Mouse (Mus musculus) hindbrain, embryonic 16.5 days (tissue): ENCODE measurements around the gene Ndufa4l2. TPM values are rescaled to one million over a fixed set of nuclear protein-coding genes. Genes with fewer than 3 reads are reported as not detected.

ENCODE experiments used
- ATAC-seq: fragments of 200-750 bp; cut with Nextera tagmentation; 2 replicates; pipeline ENCODE4 v1.8.0; 2017; ENCODE audit warnings: moderate TSS enrichment, moderate library complexity
- H3K27ac ChIP-seq: fragments of 300-500 bp; sonication (generic); 2 replicates; pipeline ENCODE4 v1.5.1; 2014; ENCODE audit warnings: low read depth, mild to moderate bottlenecking, control low read depth, low read length, moderate library complexity
- H3K27me3 ChIP-seq: fragments of 300-500 bp; sonication (generic); replicated peaks from 2 replicates; pipeline ENCODE4 v1.6.1; 2014; ENCODE audit warnings: low read length; ENCODE audit not compliant: control insufficient read depth, insufficient read depth
- H3K36me3 ChIP-seq: fragments of 300-500 bp; sonication (generic); 2 replicates; pipeline ENCODE4 v1.6.1; 2014; ENCODE audit warnings: mild to moderate bottlenecking, low read length, moderate library complexity, mixed read lengths; ENCODE audit not compliant: control insufficient read depth, insufficient read depth
- H3K4me1 ChIP-seq: fragments of 300-500 bp; sonication (generic); 2 replicates; pipeline ENCODE4 v1.6.1; 2014; ENCODE audit warnings: low read depth, low read length; ENCODE audit not compliant: control insufficient read depth, insufficient read depth
- H3K4me2 ChIP-seq: fragments of 300-500 bp; sonication (generic); 2 replicates; pipeline ENCODE4 v1.6.1; 2014; ENCODE audit warnings: mild to moderate bottlenecking, low read length, control low read depth, moderate library complexity
- H3K4me3 ChIP-seq: fragments of 300-500 bp; sonication (generic); 2 replicates; pipeline ENCODE4 v1.5.1; 2014; ENCODE audit warnings: mild to moderate bottlenecking, low read length, control low read depth, moderate library complexity
- H3K9ac ChIP-seq: fragments of 300-500 bp; sonication (generic); 2 replicates; pipeline ENCODE4 v1.6.1; 2014; ENCODE audit warnings: low read depth, mild to moderate bottlenecking, control low read depth, low read length, moderate library complexity
- H3K9me3 ChIP-seq: fragments of 300-500 bp; sonication (generic); 2 replicates; pipeline ENCODE4 v1.6.1; 2014; ENCODE audit warnings: mild to moderate bottlenecking, low read length, moderate library complexity; ENCODE audit not compliant: control insufficient read depth
- WGBS: fragments of 180-500 bp; shearing (Covaris S2); extraction: QIAGEN DNeasy Blood & Tissue Kit; methylation state at CpG from one replicate; pipeline ENCODE4 v1.1.7; 2014; 5-methylcytosine and 5-hydroxymethylcytosine counted together
- polyA plus RNA-seq: library from polyadenylated mRNA; unstranded; fragments of >200 nt; fragmentation: Nextera tagmentation; extraction: Ambion mirVana; gene quantifications from 2 replicates; pipeline ENCODE4 v1.2.1, GENCODE M21; 2015

The Ndufa4l2 gene
- polyA plus RNA-seq, 1 experiment from 2014 or later: 23.2 TPM

DNA sequence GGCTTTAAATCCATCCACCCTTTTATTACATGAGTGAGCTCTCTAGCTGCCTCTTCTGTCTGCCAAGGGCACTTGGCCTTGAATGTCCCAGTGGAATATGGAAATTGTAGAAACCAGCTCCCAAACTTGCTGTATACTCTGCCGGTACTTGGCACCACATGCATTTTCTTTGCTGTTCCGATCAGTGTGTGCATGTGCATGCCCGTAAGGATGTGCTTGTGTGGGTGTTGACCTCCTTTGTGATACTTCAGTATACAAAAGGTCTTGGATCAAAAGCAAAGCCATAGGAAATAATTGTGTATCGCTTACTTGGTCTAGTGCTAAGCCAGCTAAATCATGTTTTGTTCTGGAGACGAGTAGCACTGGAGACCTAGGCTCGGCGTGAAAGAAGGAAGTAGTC lies 25.9 kb upstream of the Ndufa4l2 start:
- WGBS: 76% methylated on average over 7 of the region's 7 CpGs
- no peak overlapping the region for H3K4me2 ChIP-seq
- no peak overlapping the region for H3K4me3 ChIP-seq
- no peak overlapping the region for H3K9ac ChIP-seq
- no peaks in the 10 kb centered on the region for H3K27me3 ChIP-seq
- peaks cover 15% of the 10 kb centered on the region for H3K4me1 ChIP-seq
- H3K36me3 ChIP-seq: peaks cover 13% of the 10 kb centered on the region
- no peak overlapping the region for H3K27ac ChIP-seq
- H3K9me3 ChIP-seq: no peaks in the 10 kb centered on the region
- ATAC-seq: no peak

DNA sequence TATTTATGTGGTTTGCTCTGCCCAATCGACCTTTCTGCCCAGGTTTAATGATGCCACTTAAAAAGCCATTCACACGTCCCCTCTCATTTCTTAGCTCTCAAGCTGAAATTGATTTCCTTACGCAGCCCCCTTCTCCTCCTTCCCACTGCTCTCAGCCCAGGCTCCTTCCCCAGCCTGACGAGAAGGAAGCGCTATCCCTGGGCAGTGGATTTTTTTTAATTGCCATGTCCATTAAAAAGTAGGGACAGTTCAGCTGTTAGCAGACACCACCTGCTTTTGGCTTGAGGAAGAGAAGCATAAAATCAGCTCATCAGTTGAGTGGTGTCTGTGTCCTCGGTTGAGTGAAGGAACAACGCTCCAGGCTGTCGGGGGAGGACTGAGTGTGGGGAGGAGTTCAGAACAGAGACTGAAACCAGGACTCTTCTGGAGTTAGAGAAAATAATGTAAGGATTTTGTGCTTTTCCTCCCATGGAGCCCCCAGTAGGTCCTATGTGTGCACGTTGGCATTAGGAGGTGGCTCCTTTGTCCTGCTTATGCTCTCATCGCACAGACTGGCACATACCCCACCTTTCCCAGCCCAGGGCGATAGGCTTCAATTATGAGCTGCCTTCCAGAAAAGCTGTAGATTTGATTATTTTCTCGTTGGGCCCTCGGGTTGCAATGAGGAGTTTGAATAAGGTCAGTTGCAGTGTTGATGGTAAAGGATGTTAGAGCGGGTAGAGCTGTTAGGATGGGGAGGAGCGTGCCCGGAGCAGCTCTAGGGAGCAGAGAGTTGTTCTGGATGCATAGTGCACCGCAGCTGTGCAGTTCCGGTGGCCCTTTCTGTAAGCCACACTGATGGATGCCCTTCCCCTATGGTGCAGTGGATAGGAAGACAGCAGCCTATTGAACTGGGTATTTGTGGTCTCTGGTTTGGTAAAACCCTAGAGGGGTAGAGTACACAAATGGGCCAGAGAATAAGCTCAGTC lies 24.3 kb upstream of the Ndufa4l2 start:
- peak overlapping the region; percentile 4; the same call in 1 of the 2 replicates for H3K9ac ChIP-seq
- ATAC-seq: peak; percentile 72
- peaks cover 21% of the 10 kb centered on the region for H3K36me3 ChIP-seq
- H3K4me3 ChIP-seq: no peak overlapping the region
- H3K27me3 ChIP-seq: no peaks in the 10 kb centered on the region
- no peaks in the 10 kb centered on the region for H3K9me3 ChIP-seq
- peaks cover 15% of the 10 kb centered on the region for H3K4me1 ChIP-seq
- H3K27ac ChIP-seq: peak overlapping the region; percentile 76
- no peak overlapping the region for H3K4me2 ChIP-seq
- 58% methylated on average over 18 of the region's 18 CpGs for WGBS

DNA sequence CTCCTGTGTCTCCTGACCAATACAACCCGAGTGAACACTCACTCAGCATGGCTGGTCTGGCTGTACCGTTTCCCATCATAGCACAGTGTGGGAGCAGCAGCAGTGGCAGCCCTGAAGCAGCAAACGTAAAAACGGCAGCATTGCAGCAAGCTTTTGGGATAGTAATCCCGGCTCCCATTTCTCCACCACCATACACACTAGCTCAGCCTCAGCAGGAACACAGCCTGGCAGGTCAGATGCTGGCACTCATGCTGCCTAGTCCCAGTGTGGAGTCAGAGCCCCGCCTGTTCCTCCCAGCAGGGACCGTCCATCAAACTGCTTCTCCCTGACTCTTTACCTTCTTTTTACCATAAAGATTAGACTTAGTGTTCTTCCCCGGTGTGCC lies 23.6 kb upstream of the Ndufa4l2 start:
- Histone ChIP-seq H3K27ac (peak overlapping the region; percentile 76), H3K27me3 (no peaks in the 10 kb centered on the region), H3K9me3 (no peaks in the 10 kb centered on the region), H3K4me3 (no peak overlapping the region), H3K9ac (peak overlapping the region; percentile 4), H3K36me3 (peaks cover 21% of the 10 kb centered on the region), H3K4me1 (peaks cover 15% of the 10 kb centered on the region), H3K4me2 (no peak overlapping the region)
- WGBS: 43% methylated on average over 8 of the region's 8 CpGs
- peak; percentile 50 for ATAC-seq

DNA sequence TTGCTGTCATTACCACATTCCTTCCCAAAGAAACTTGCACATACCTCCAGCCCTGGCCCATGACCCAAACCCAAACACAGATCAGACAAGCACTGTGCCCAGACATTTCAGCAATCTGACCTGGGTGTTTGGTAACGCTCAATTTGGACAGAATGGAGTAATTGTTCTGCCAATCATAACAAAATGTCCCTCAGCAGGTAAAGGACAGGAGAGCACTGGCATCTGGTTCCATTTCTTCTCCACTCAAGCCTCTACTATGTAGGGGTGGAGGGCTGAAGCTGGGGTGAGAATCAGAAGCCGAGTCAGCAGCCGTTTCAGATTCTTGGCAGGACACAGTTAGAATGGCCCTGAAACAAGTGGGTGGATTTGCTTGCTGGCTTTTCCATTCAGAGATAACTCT lies 22.6 kb upstream of the Ndufa4l2 start:
- no peak for ATAC-seq
- peaks cover 29% of the 10 kb centered on the region for H3K36me3 ChIP-seq

DNA sequence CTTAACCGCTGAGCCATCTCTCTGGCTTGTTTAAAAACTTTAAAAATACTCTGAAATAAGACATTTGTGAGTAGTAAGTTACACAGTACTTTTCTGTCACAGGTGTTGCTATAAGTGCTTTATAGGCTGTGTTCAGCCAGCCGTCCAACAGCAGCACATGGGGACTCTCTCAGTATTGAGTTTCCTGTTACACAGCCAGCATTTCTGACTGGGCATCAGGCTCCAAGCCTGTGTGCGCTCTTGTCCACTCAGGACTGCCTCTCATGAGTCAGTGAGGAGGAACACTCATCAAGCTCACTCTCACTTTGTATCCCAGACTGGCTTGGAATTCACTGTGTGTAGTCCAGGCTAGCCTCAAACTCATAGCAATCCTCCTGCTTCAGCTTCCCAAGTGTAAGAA lies 18.6 kb upstream of the Ndufa4l2 start:
- WGBS: 97% methylated on average over 3 of the region's 3 CpGs
- ATAC-seq: no peak
- no peaks in the 10 kb centered on the region for H3K27me3 ChIP-seq

More for the DNA sequence above, 22.6 kb upstream of the Ndufa4l2 start:
- no peak overlapping the region for H3K4me3 ChIP-seq
- no peak overlapping the region for H3K27ac ChIP-seq
- peaks cover 15% of the 10 kb centered on the region for H3K4me1 ChIP-seq
- H3K9ac ChIP-seq: no peak overlapping the region
- no peaks in the 10 kb centered on the region for H3K9me3 ChIP-seq
- no peak overlapping the region for H3K4me2 ChIP-seq
- WGBS: 75% methylated on average over 3 of the region's 3 CpGs
- H3K27me3 ChIP-seq: no peaks in the 10 kb centered on the region

DNA sequence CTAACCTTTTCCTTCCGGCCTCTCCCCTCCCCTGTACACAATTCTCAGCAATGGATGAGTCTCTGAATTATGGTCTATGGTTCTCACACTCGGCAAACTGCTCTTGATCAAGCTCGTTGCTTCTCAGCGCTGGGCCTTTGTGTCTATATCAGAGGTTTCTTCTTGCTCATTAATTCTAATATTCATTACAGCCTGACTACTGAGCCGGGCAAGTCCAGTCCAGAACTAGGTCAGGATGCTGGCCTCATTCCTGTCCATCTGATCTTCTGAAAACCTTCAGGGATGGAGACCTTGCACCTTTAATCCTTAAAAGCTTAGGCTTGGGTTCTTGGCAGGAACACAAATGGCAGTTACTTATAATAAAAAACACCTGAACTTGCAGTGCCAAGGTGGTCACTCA lies 15.3 kb upstream of the Ndufa4l2 start:
- 81% methylated on average over 5 of the region's 5 CpGs for WGBS

More for the DNA sequence above, 18.6 kb upstream of the Ndufa4l2 start:
- Histone ChIP-seq H3K36me3 (peaks cover 41% of the 10 kb centered on the region), H3K4me1 (peaks cover under 1% of the 10 kb centered on the region), H3K9ac (no peak overlapping the region), H3K4me2 (no peak overlapping the region), H3K4me3 (no peak overlapping the region), H3K9me3 (no peaks in the 10 kb centered on the region), H3K27ac (no peak overlapping the region)

GRCm38 (mm10) chr10:127500042-127500441 lies 14.7 kb upstream of the Ndufa4l2 start:
- H3K4me2 ChIP-seq: no peak overlapping the region
- H3K27ac ChIP-seq: no peak overlapping the region
- no peak for ATAC-seq
- 91% methylated on average over 4 of the region's 4 CpGs for WGBS
- H3K9ac ChIP-seq: no peak overlapping the region
- H3K4me1 ChIP-seq: no peaks in the 10 kb centered on the region
- H3K4me3 ChIP-seq: no peak overlapping the region
- H3K36me3 ChIP-seq: peaks cover 28% of the 10 kb centered on the region
- no peaks in the 10 kb centered on the region for H3K9me3 ChIP-seq
- no peaks in the 10 kb centered on the region for H3K27me3 ChIP-seq

More for the DNA sequence above, 15.3 kb upstream of the Ndufa4l2 start:
- peaks cover 34% of the 10 kb centered on the region for H3K36me3 ChIP-seq
- no peak for ATAC-seq
- H3K9me3 ChIP-seq: no peaks in the 10 kb centered on the region
- H3K27me3 ChIP-seq: no peaks in the 10 kb centered on the region
- H3K4me3 ChIP-seq: no peak overlapping the region
- no peak overlapping the region for H3K27ac ChIP-seq
- no peaks in the 10 kb centered on the region for H3K4me1 ChIP-seq
- no peak overlapping the region for H3K9ac ChIP-seq
- H3K4me2 ChIP-seq: no peak overlapping the region

- Histone ChIP-seq H3K27ac (no peak within 1 kb of the TSS), H3K9ac (no peak within 1 kb of the TSS), H3K4me1 (no peaks in the 10 kb centered on the region), H3K27me3 (no peaks in the 10 kb centered on the region), H3K4me3 (no peak within 1 kb of the TSS), H3K9me3 (no peaks in the 10 kb centered on the region), H3K4me2 (no peak within 1 kb of the TSS), H3K36me3 (peaks cover 21% of the 10 kb centered on the region)
- ATAC-seq: no peak
- WGBS: 84% methylated on average over 12 of the region's 13 CpGs
Measured at GRCm38 (mm10) chr10:127500894-127501893, 13.6 kb upstream of the Ndufa4l2 start, which contains the start of gene Stac3. Gene Stac3, plus strand, starts transcription at chr10:127501686.
